In genomic region chr9:86160316-86160715, GRCm38 (mm10) we compare ENCODE assay signal across 24 mouse cellular contexts.
A peak's percentile ranks its signal among the peaks of the same experiment; 100 is the strongest.
DNase-seq lines count a peak whose midpoint lies in the region; TF ChIP-seq lines count a peak whose summit lies in the region.
"Had no signal": no experiment of that assay in that cellular context is flagged by ENCODE, and none has a peak within 500 bp of the region (broad histone marks: within the 10 kb centered on the region; RNA-seq: fewer than 3 reads in every experiment).

No protein-coding gene starts in this region.

- no peak overlapping the region for H3K4me3 ChIP-seq in CH12.LX (replicated peaks in 1 of 3; ENCODE audit: low read depth in 2 of 3, low read length in 2 of 3, poor library complexity in 1 of 3)
- H3K4me3 ChIP-seq: forebrain, embryonic 10.5 days; heart, adult 2 months; heart, embryonic 10.5 days; heart, embryonic 13.5 days had no signal

- no peak for TF ChIP-seq POLR2A in CH12.LX (IDR thresholded peaks at IDR 0.05; ENCODE audit: low read depth, low read length)

- H3K36me3 ChIP-seq in CH12.LX (replicated peaks in 1 of 2; ENCODE audit: control insufficient read depth in 1 of 2, insufficient read depth in 1 of 2, low read length in 1 of 2): no peaks in the 10 kb centered on the region
- H3K36me3 ChIP-seq: forebrain, embryonic 10.5 days; heart, embryonic 10.5 days; heart, embryonic 13.5 days had no signal

- dilution Hi-C loops in CH12.LX (cut with MboI; ENCODE audit: extremely low pct_ligation_motif_present, extremely low pct_unique_long_range_greater_than_20kb, low sequenced_read_pairs): no loop called here

- H3K4me2 ChIP-seq in CH12.LX (ENCODE audit: insufficient read depth, low read depth, poor library complexity, severe bottlenecking): no peak overlapping the region
- H3K4me2 ChIP-seq: heart, embryonic 13.5 days; hindbrain, embryonic 14.5 days had no signal

- H3K4me1 ChIP-seq in CH12.LX (ENCODE audit: control insufficient read depth in 1 of 2, insufficient read depth in 2 of 2): peaks cover 0 to 4% of the 10 kb centered on the region in 2 experiments; a peak in 2 of 4 replicates
- H3K4me1 ChIP-seq: forebrain, embryonic 10.5 days; heart, embryonic 10.5 days; heart, embryonic 13.5 days had no signal

- no peak for TF ChIP-seq RAD21 in CH12.LX (IDR thresholded peaks at IDR 0.05; ENCODE audit: low read depth, low read length)

- intact Hi-C loops in left cerebral cortex, postnatal 14 days (cut with DNase I): no loop called here
- intact Hi-C loops in left cerebral cortex, postnatal 36 days (cut with DNase I): no loop called here

- in situ Hi-C loops in CH12.LX (cut with MboI; ENCODE audit: low pct_ligation_motif_present, low pct_unique_long_range_greater_than_20kb, low sequenced_read_pairs): no loop called here

- no peaks in the 10 kb centered on the region for H3K9me3 ChIP-seq in CH12.LX (replicated peaks; ENCODE audit: low read length)
- H3K9me3 ChIP-seq: forebrain, embryonic 10.5 days; heart, embryonic 10.5 days; heart, embryonic 13.5 days had no signal

- no peak overlapping the region for H3K9ac ChIP-seq in CH12.LX (ENCODE audit: insufficient read depth, low read depth)
- H3K9ac ChIP-seq: forebrain, postnatal 0 days; heart, embryonic 13.5 days; hindbrain, embryonic 14.5 days had no signal

- no peak overlapping the region for H3K27ac ChIP-seq in CH12.LX (ENCODE audit: insufficient read depth, low read depth)
- H3K27ac ChIP-seq: forebrain, embryonic 10.5 days; heart, adult 2 months; heart, embryonic 10.5 days; heart, embryonic 13.5 days; hindbrain, embryonic 14.5 days; hindbrain, postnatal 0 days had no signal

- H3K27me3 ChIP-seq in CH12.LX (replicated peaks): no peaks in the 10 kb centered on the region
- H3K27me3 ChIP-seq: heart, embryonic 13.5 days had no signal

- TF ChIP-seq EP300 in CH12.LX (IDR thresholded peaks at IDR 0.05; ENCODE audit: low read length): peak; percentile 53; the same call in 1 of the 2 replicates

- DNase-seq in layer of hippocampus, adult 9-11 months: peak; percentile 3
- DNase-seq in layer of hippocampus, postnatal 10 days (ENCODE audit: low spot score in 2 of 2): no peak
- peak; percentile 5 to 15 for DNase-seq in left cerebral cortex, postnatal 14 days (ENCODE audit: low spot score in 2 of 2)
- no peak for DNase-seq in left cerebral cortex, postnatal 36 days (ENCODE audit: low spot score in 2 of 2)
- DNase-seq in CH12.LX (ENCODE audit: extremely low read depth): no peak
- peak; percentile 22 for DNase-seq in telencephalon, adult 2 months (ENCODE audit: low read depth, low spot score)
- DNase-seq in urinary bladder, postnatal 14 days (ENCODE audit: low spot score): no peak
- DNase-seq: adrenal gland, adult 2 months; adrenal gland, postnatal 14 days; B cell, adult 2 months; cerebellum, adult 11-12 months; cerebellum, adult 8-10 months; cerebellum, postnatal 10 days; forebrain, postnatal 0 days; gastrocnemius, postnatal 10 days; gastrocnemius, postnatal 36 days; heart, adult 2 months; heart, postnatal 14 days; heart, postnatal 4 days had no signal

- no peak for TF ChIP-seq CTCF in CH12.LX (conservative IDR thresholded peaks at IDR 0.05 in 1 of 2, IDR thresholded peaks at IDR 0.05 in 1 of 2; ENCODE audit: low read depth in 2 of 2, low read length in 2 of 2)

- no peaks in the 10 kb centered on the region for H3K79me2 ChIP-seq in CH12.LX (replicated peaks; ENCODE audit: control insufficient read depth, extremely low read depth, insufficient read depth, poor library complexity, severe bottlenecking)

TF ChIP-seq in CH12.LX, 34 proteins besides CTCF, POLR2A, EP300 and RAD21:
- TF ChIP-seq TCF12 (IDR thresholded peaks at IDR 0.05; ENCODE audit: low read depth, low read length): no peak
- no peak for TF ChIP-seq TBP (conservative IDR thresholded peaks at IDR 0.05; ENCODE audit: low read depth, low read length)
- TF ChIP-seq RCOR1 (conservative IDR thresholded peaks at IDR 0.05; ENCODE audit: low read depth, low read length): no peak
- no peak for TF ChIP-seq ELF1 (IDR thresholded peaks at IDR 0.05; ENCODE audit: low read depth, low read length)
- TF ChIP-seq ZMIZ1 (IDR thresholded peaks at IDR 0.05; ENCODE audit: low read depth, low read length): no peak
- TF ChIP-seq MEF2A (IDR thresholded peaks at IDR 0.05; ENCODE audit: borderline replicate concordance, low read depth, low read length): no peak
- TF ChIP-seq MAX (IDR thresholded peaks at IDR 0.05; ENCODE audit: low read length): no peak
- no peak for TF ChIP-seq CHD1 (IDR thresholded peaks at IDR 0.05; ENCODE audit: low read depth, low read length)
- TF ChIP-seq KAT2A (IDR thresholded peaks at IDR 0.05; ENCODE audit: insufficient replicate concordance, low read length): no peak
- TF ChIP-seq USF2 (conservative IDR thresholded peaks at IDR 0.05; ENCODE audit: low read depth, low read length): no peak
- peak; percentile 22; the same call in 1 of the 2 replicates for TF ChIP-seq JUN (IDR thresholded peaks at IDR 0.05; ENCODE audit: insufficient read depth, low read depth, low read length)
- no peak for TF ChIP-seq POLR2AphosphoS2 (IDR thresholded peaks at IDR 0.05; ENCODE audit: low read depth, low read length)
- no peak for TF ChIP-seq ZKSCAN1 (IDR thresholded peaks at IDR 0.05; ENCODE audit: borderline replicate concordance, low read depth, low read length)
- TF ChIP-seq MYC (IDR thresholded peaks at IDR 0.05; ENCODE audit: low read depth, low read length): no peak
- TF ChIP-seq JUND (conservative IDR thresholded peaks at IDR 0.05; ENCODE audit: low read depth, low read length): peak; percentile 75
- TF ChIP-seq MXI1 (IDR thresholded peaks at IDR 0.05; ENCODE audit: low read depth, low read length): no peak
- no peak for TF ChIP-seq SIN3A (IDR thresholded peaks at IDR 0.05; ENCODE audit: low read length)
- no peak for TF ChIP-seq GABPA (IDR thresholded peaks at IDR 0.05; ENCODE audit: insufficient replicate concordance, low read depth, low read length)
- TF ChIP-seq NELFE (IDR thresholded peaks at IDR 0.05; ENCODE audit: low read depth, low read length): no peak
- peak; percentile 33; the same call in 1 of the 2 replicates for TF ChIP-seq IRF4 (IDR thresholded peaks at IDR 0.05; ENCODE audit: low read depth, low read length)
TF ChIP-seq in CH12.LX: peak in this region for 3.

Comparison
In these comparisons a context has a peak if more than half of its experiments do, and no peak if none do; other contexts are left out.
1. DNase-seq: peak in layer of hippocampus, adult 9-11 months (single experiment), left cerebral cortex, postnatal 14 days (2 of 2) and telencephalon, adult 2 months (single experiment); none in layer of hippocampus, postnatal 10 days (0 of 2), left cerebral cortex, postnatal 36 days (0 of 2), CH12.LX (single experiment) and urinary bladder, postnatal 14 days (single experiment).